Mouse (Mus musculus) left cerebral cortex, adult 2 months (tissue): ENCODE measurements around the gene Olfr764-ps1. TPM values are rescaled to one million over a fixed set of nuclear protein-coding genes. Genes with fewer than 3 reads are reported as not detected.
"Not testable (repeated sequence)": the region's sequence is repeated elsewhere in the genome, so short reads cannot be mapped to it uniquely, and the experiment has no call there.

ENCODE experiments used
- DNase-seq, 2 experiments: peaks; one replicate each; pipeline ENCODE4 v3.0.0; 2021 to 2022; ENCODE audit warnings: low spot score in 2 of 2, mixed read lengths in 1 of 2; ENCODE audit errors: extremely low spot score in 1 of 2
- H3K27ac ChIP-seq: fragments of 200-600 bp; 2 replicates; pipeline ENCODE4 v1.8.1; 2022
- H3K4me3 ChIP-seq: fragments of 200-600 bp; 2 replicates; pipeline ENCODE4 v1.8.1; 2022
- CTCF ChIP-seq: fragments of 200-600 bp; IDR thresholded peaks from 2 replicates; pipeline ENCODE4 v1.8.1; 2022; ENCODE audit warnings: antibody characterized with exemption, mild to moderate bottlenecking, moderate library complexity
- intact Hi-C: fragments of 180-260 bp; cut with DNase I; formaldehyde crosslinking; loops from one replicate; pipeline ENCODE4 v1.15.1; 2025
- total RNA-seq, 2 experiments: library from RNA; stranded (reverse); gene quantifications; 2 replicates each; pipeline ENCODE4 v1.2.3; 2021

The Olfr764-ps1 gene
- total RNA-seq, 2 experiments from 2014 or later = not detected

- Histone ChIP-seq H3K27ac (no peak overlapping the region), H3K4me3 (no peak overlapping the region)
- intact Hi-C loops = no loop called here
- no peak for TF ChIP-seq CTCF
- no peak for DNase-seq
Measured at GRCm38 (mm10) chr10:128995796-128996195, 43.9 kb downstream of the Olfr764-ps1 start.

- intact Hi-C loops = no loop called here
Measured at GRCm38 (mm10) chr10:128990994-128991393, 48.7 kb downstream of the Olfr764-ps1 start.

GRCm38 (mm10) chr10:128990129-128990850, 49.4 kb downstream of the Olfr764-ps1 start:
- H3K4me3 ChIP-seq, DNase-seq, intact Hi-C loops, H3K27ac ChIP-seq: not testable (repeated sequence)

More at GRCm38 (mm10) chr10:128990994-128991393, 48.7 kb downstream of the Olfr764-ps1 start:
- DNase-seq = no peak
- TF ChIP-seq CTCF = no peak
- no peak overlapping the region for H3K27ac ChIP-seq
- no peak overlapping the region for H3K4me3 ChIP-seq

GRCm38 (mm10) chr10:128989131-128989530, 50.6 kb downstream of the Olfr764-ps1 start, which contains the start of gene Olfr9:
Gene Olfr9, plus strand, starts transcription at chr10:128989431.
- intact Hi-C loops, H3K27ac ChIP-seq, H3K4me3 ChIP-seq, DNase-seq: not testable (repeated sequence)

Other genes with a start within 250 kb of the Olfr764-ps1 start
- under 1 TPM; 0.48 to 0.63 TPM for gene Mmp19, start 249.0 kb downstream of the Olfr764-ps1 start, total RNA-seq
- gene Dnajc14, start 235.8 kb downstream of the Olfr764-ps1 start, total RNA-seq = 10 to 100 TPM; 62.3 TPM
- gene Tmem198b, start 235.5 kb downstream of the Olfr764-ps1 start, total RNA-seq = 10 to 100 TPM in 1 of 2 experiments, 1 to 10 TPM in 1; 7.9 to 10.3 TPM
- 10 to 100 TPM; 33.0 to 33.6 TPM for gene Sarnp, start 222.6 kb downstream of the Olfr764-ps1 start, total RNA-seq
- gene Ormdl2, start 218.3 kb downstream of the Olfr764-ps1 start, total RNA-seq = 1 to 10 TPM; 7.9 to 9.0 TPM
- gene Gdf11, start 148.2 kb downstream of the Olfr764-ps1 start, total RNA-seq = 10 to 100 TPM; 13.1 to 15.3 TPM
- 10 to 100 TPM; 63.7 to 73.3 TPM for gene Cd63, start 138.9 kb downstream of the Olfr764-ps1 start, total RNA-seq
- 1 to 10 TPM; 6.5 to 7.4 TPM for gene Rdh5, start 117.0 kb downstream of the Olfr764-ps1 start, total RNA-seq
- 10 to 100 TPM; 78.8 to 80.8 TPM for gene Bloc1s1, start 115.9 kb downstream of the Olfr764-ps1 start, total RNA-seq
- 10 to 100 TPM; 13.2 to 16.3 TPM for gene Itga7, start 106.1 kb downstream of the Olfr764-ps1 start, total RNA-seq
- not detected for gene Mettl7b, start 78.9 kb downstream of the Olfr764-ps1 start, total RNA-seq
- not detected for gene Olfr9, start 50.5 kb downstream of the Olfr764-ps1 start, total RNA-seq
- gene Olfr763, start 29.1 kb downstream of the Olfr764-ps1 start, total RNA-seq = not detected
- not detected for gene Olfr765, start 10.1 kb upstream of the Olfr764-ps1 start, total RNA-seq
- not detected for gene Olfr766-ps1, start 29.1 kb upstream of the Olfr764-ps1 start, total RNA-seq
- gene Olfr767, start 43.0 kb upstream of the Olfr764-ps1 start, total RNA-seq = not detected
- gene Olfr768, start 59.5 kb upstream of the Olfr764-ps1 start, total RNA-seq = not detected
- not detected for gene Olfr769, start 78.0 kb upstream of the Olfr764-ps1 start, total RNA-seq
- gene Olfr770, start 99.1 kb upstream of the Olfr764-ps1 start, total RNA-seq = not detected
- gene Olfr771, start 124.9 kb upstream of the Olfr764-ps1 start, total RNA-seq = not detected
- not detected for gene Olfr772, start 138.0 kb upstream of the Olfr764-ps1 start, total RNA-seq
- not detected for gene Olfr773, start 147.5 kb upstream of the Olfr764-ps1 start, total RNA-seq
- not detected for gene Olfr774, start 196.3 kb upstream of the Olfr764-ps1 start, total RNA-seq
- gene Olfr775, start 208.5 kb upstream of the Olfr764-ps1 start, total RNA-seq = under 1 TPM; 0.09 to 0.16 TPM
- gene Olfr776, start 219.2 kb upstream of the Olfr764-ps1 start, total RNA-seq = not detected
- not detected for gene Olfr777, start 231.6 kb upstream of the Olfr764-ps1 start, total RNA-seq